In the genomic region with DNA sequence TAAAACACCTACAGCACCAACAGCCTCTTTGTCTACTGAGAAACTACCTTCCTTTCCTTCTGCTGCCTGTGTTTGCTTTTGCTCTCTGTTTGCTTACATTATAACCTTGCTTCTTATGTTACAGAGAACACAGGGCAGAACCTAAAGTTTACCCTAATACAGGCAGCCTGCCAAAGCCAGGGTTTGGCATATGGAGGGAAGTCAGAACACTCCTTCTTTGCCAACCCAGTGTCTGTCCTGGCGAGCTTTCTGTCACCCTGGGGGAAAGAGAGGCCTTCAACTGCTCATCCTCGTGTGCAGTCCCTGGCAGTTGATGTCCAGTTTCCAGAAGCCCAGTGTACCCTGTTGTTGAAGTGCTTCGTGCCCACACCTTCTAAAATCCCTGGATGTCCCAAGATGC, we compare ENCODE assay signal across 17 mouse cellular contexts. TPM values are rescaled to one million over a fixed set of nuclear protein-coding genes. Genes with fewer than 3 reads are reported as not detected.
DNase-seq lines count a peak whose midpoint lies in the region; ATAC-seq and TF ChIP-seq lines count a peak whose summit lies in the region.
"Had no signal": no experiment of that assay in that cellular context is flagged by ENCODE, and none has a peak within 500 bp of the region (broad histone marks: within the 10 kb centered on the region; RNA-seq: fewer than 3 reads in every experiment).

No protein-coding gene starts in this region.

- H3K9ac ChIP-seq in embryonic facial prominence, embryonic 13.5 days, result no peak overlapping the region
- no peak overlapping the region for H3K9ac ChIP-seq in hindbrain, embryonic 13.5 days
- H3K9ac ChIP-seq: midbrain, embryonic 12.5 days had no signal

- H3K4me2 ChIP-seq in embryonic facial prominence, embryonic 13.5 days, result no peak overlapping the region
- no peak overlapping the region for H3K4me2 ChIP-seq in hindbrain, embryonic 13.5 days
- H3K4me2 ChIP-seq: midbrain, embryonic 12.5 days had no signal

- ATAC-seq in embryonic facial prominence, embryonic 13.5 days (ENCODE audit: insufficient number of reproducible peaks, insufficient read depth, low FRiP score, low TSS enrichment, low read depth), result no peak
- no peak for ATAC-seq in erythroid progenitor cell, adult 5-6 weeks (replicated peaks; ENCODE audit: low FRiP score, poor library complexity, severe bottlenecking)
- no peak for ATAC-seq in hindbrain, embryonic 13.5 days (ENCODE audit: low FRiP score)
- ATAC-seq: activated CD4-positive, CD25-positive, alpha-beta regulatory T cell, adult 4 months had no signal

- no peak for DNase-seq in embryonic facial prominence, embryonic 10.5 days (ENCODE audit: low spot score)
- DNase-seq in brain, embryonic 14.5 days (ENCODE audit: low read depth), result peak; percentile 33
- peak; percentile 54 to 73 for DNase-seq in cerebellum, postnatal 10 days
- peak; percentile 37 for DNase-seq in lung, postnatal 36 days
- DNase-seq in frontal cortex, postnatal 36 days (ENCODE audit: low spot score in 2 of 2), result no peak
- DNase-seq: adrenal gland, postnatal 25 days; right cerebral cortex, adult 18-20 months; thymus, adult 2 months had no signal

- H3K4me1 ChIP-seq in embryonic facial prominence, embryonic 13.5 days, result peaks cover 5% of the 10 kb centered on the region; the same call in 1 of the 2 replicates
- no peaks in the 10 kb centered on the region for H3K4me1 ChIP-seq in embryonic facial prominence, embryonic 10.5 days
- H3K4me1 ChIP-seq in hindbrain, embryonic 13.5 days (replicated peaks), result no peaks in the 10 kb centered on the region
- H3K4me1 ChIP-seq: forebrain, embryonic 10.5 days; midbrain, embryonic 12.5 days had no signal

- 77% methylated on average over 3 of the region's 3 CpGs for WGBS in embryonic facial prominence, embryonic 13.5 days
- 90% methylated on average over 3 of the region's 3 CpGs for WGBS in embryonic facial prominence, embryonic 10.5 days
- 82% methylated on average over 3 of the region's 3 CpGs for WGBS in hindbrain, embryonic 13.5 days

- no peaks in the 10 kb centered on the region for H3K27me3 ChIP-seq in embryonic facial prominence, embryonic 13.5 days
- no peaks in the 10 kb centered on the region for H3K27me3 ChIP-seq in embryonic facial prominence, embryonic 10.5 days (replicated peaks; ENCODE audit: low read depth, poor library complexity, severe bottlenecking)
- H3K27me3 ChIP-seq in hindbrain, embryonic 13.5 days, result no peaks in the 10 kb centered on the region
- H3K27me3 ChIP-seq: CH12.LX; midbrain, embryonic 12.5 days had no signal

- H3K4me3 ChIP-seq in embryonic facial prominence, embryonic 13.5 days, result no peak overlapping the region
- H3K4me3 ChIP-seq in embryonic facial prominence, embryonic 10.5 days, result no peak overlapping the region
- no peak overlapping the region for H3K4me3 ChIP-seq in hindbrain, embryonic 13.5 days
- H3K4me3 ChIP-seq: forebrain, embryonic 10.5 days; midbrain, embryonic 12.5 days; myocyte had no signal

- TF ChIP-seq POLR2A in brain, embryonic 14.5 days (IDR thresholded peaks at IDR 0.05; ENCODE audit: borderline replicate concordance, extremely low read depth, insufficient read depth, insufficient read length, poor library complexity, severe bottlenecking), result no peak

- H3K9me3 ChIP-seq in embryonic facial prominence, embryonic 13.5 days, result no peaks in the 10 kb centered on the region
- no peaks in the 10 kb centered on the region for H3K9me3 ChIP-seq in embryonic facial prominence, embryonic 10.5 days
- H3K9me3 ChIP-seq in hindbrain, embryonic 13.5 days, result no peaks in the 10 kb centered on the region
- H3K9me3 ChIP-seq: forebrain, embryonic 10.5 days; midbrain, embryonic 12.5 days had no signal

- 0 out of 2 replicates have a peak overlapping the region, but pooled peaks have one; percentile 33 for H3K27ac ChIP-seq in embryonic facial prominence, embryonic 13.5 days
- H3K27ac ChIP-seq in embryonic facial prominence, embryonic 10.5 days (replicated peaks), result no peak overlapping the region
- H3K27ac ChIP-seq in hindbrain, embryonic 13.5 days, result no peak overlapping the region
- H3K27ac ChIP-seq: forebrain, embryonic 10.5 days; midbrain, embryonic 12.5 days had no signal

- H3K36me3 ChIP-seq in embryonic facial prominence, embryonic 13.5 days, result peaks cover 92% of the 10 kb centered on the region
- peaks cover 99% of the 10 kb centered on the region for H3K36me3 ChIP-seq in embryonic facial prominence, embryonic 10.5 days (replicated peaks)
- H3K36me3 ChIP-seq in hindbrain, embryonic 13.5 days, result peaks cover 96% of the 10 kb centered on the region

- TF ChIP-seq CTCF in brain, embryonic 14.5 days (IDR thresholded peaks at IDR 0.05; ENCODE audit: borderline replicate concordance, extremely low read depth, insufficient read depth, insufficient read length), result no peak

RNA-seq across cellular contexts. Expression of a gene that starts 29.4 kb away (rescaled TPM):
- 0.32 and 0.34 TPM in 2 replicates for polyA plus RNA-seq in embryonic facial prominence, embryonic 13.5 days (2015; fragmentation: Nextera tagmentation; extraction: Ambion mirVana)
- 0.20 and 0.60 TPM in 2 replicates for polyA plus RNA-seq in embryonic facial prominence, embryonic 10.5 days (2016; fragmentation: Nextera tagmentation; extraction: Ambion mirVana)
- 0.42 and 0.52 TPM in 2 replicates for polyA plus RNA-seq in brain, embryonic 14.5 days (2012; rRNA removed)
- not detected in 2 replicates for total RNA-seq in erythroid progenitor cell, adult 5-6 weeks (2015; ENCODE audit: low replicate concordance)
- not detected in 2 replicates for total RNA-seq in erythroid progenitor cell, adult 5-6 weeks (2017; ENCODE audit: low replicate concordance)
- 0.19 and 0.30 TPM in 2 replicates for polyA plus RNA-seq in hindbrain, embryonic 13.5 days (2015; fragmentation: Nextera tagmentation; extraction: Ambion mirVana)
- total RNA-seq: neutrophil, adult 5-6 weeks had no signal

Comparison
In these comparisons a context has a peak if more than half of its experiments do, and no peak if none do; other contexts are left out.
1. DNase-seq: peak in brain, embryonic 14.5 days (single experiment), cerebellum, postnatal 10 days (2 of 2) and lung, postnatal 36 days (single experiment); none in embryonic facial prominence, embryonic 10.5 days (single experiment) and frontal cortex, postnatal 36 days (0 of 2).